Mouse (Mus musculus) forebrain, embryonic 12.5 days (tissue): ENCODE measurements at regions not wholly inside any gene's neighbourhood (a gene's known extent, or its start where the extent isn't known, plus 50 kb on each side); places are given as distances from the start of the nearest gene placed in this dataset.

ENCODE experiments used
- ATAC-seq: fragments of 200-750 bp; cut with Nextera tagmentation; 2 replicates; pipeline ENCODE4 v1.8.0; 2017; ENCODE audit warnings: moderate TSS enrichment; ENCODE audit not compliant: low FRiP score
- H3K27ac ChIP-seq: fragments of 300-500 bp; sonication (generic); 2 replicates; pipeline ENCODE4 v1.5.1; 2016; ENCODE audit warnings: mild to moderate bottlenecking
- H3K27me3 ChIP-seq: fragments of 300-500 bp; sonication (generic); 2 replicates; pipeline ENCODE4 v1.6.1; 2016; ENCODE audit warnings: mild to moderate bottlenecking
- H3K36me3 ChIP-seq: fragments of 300-500 bp; sonication (generic); replicated peaks from 2 replicates; pipeline ENCODE4 v1.6.1; 2016; ENCODE audit warnings: mild to moderate bottlenecking
- H3K4me1 ChIP-seq: fragments of 300-500 bp; sonication (generic); 2 replicates; pipeline ENCODE4 v1.6.1; 2016
- H3K4me2 ChIP-seq: fragments of 300-500 bp; sonication (generic); 2 replicates; pipeline ENCODE4 v1.6.1; 2016; ENCODE audit warnings: mild to moderate bottlenecking, moderate library complexity
- H3K4me3 ChIP-seq: fragments of 300-500 bp; sonication (generic); replicated peaks from 2 replicates; pipeline ENCODE4 v1.5.1; 2016; ENCODE audit warnings: mild to moderate bottlenecking
- H3K9ac ChIP-seq: fragments of 300-500 bp; sonication (generic); 2 replicates; pipeline ENCODE4 v1.6.1; 2016; ENCODE audit warnings: mild to moderate bottlenecking
- H3K9me3 ChIP-seq: fragments of 300-500 bp; sonication (generic); 2 replicates; pipeline ENCODE4 v1.6.1; 2016
- WGBS: fragments of 180-500 bp; shearing (Covaris S2); methylation state at CpG from one replicate; pipeline ENCODE4 v1.1.7; 2016; 5-methylcytosine and 5-hydroxymethylcytosine counted together

DNA sequence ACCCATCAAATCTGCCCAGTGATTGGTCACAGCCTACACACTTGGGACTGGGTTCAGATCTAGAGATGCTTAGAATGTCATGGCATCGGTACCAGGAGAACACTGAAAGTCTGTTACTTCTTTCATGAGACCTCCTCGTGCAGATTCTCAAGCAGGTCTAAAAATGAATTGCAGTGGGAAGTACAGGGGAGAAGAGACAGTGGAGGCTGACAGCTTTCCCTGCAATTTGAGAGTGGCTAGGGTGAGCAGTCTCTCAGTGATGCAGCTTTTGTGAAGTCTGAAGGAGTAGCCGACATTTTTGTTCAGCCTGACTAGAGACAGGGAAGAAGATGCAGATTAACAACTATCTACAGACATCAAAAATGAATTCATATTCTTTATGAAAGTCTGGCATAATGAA lies 112.5 kb downstream of the Fam198b start:
- H3K27me3 ChIP-seq, result no peaks in the 10 kb centered on the region
- WGBS, result 84% methylated on average over 3 of the region's 3 CpGs
- no peaks in the 10 kb centered on the region for H3K9me3 ChIP-seq
- no peak overlapping the region for H3K9ac ChIP-seq
- H3K4me2 ChIP-seq, result no peak overlapping the region
- no peaks in the 10 kb centered on the region for H3K36me3 ChIP-seq
- no peak overlapping the region for H3K27ac ChIP-seq
- no peaks in the 10 kb centered on the region for H3K4me1 ChIP-seq
- no peak overlapping the region for H3K4me3 ChIP-seq
- no peak for ATAC-seq

DNA sequence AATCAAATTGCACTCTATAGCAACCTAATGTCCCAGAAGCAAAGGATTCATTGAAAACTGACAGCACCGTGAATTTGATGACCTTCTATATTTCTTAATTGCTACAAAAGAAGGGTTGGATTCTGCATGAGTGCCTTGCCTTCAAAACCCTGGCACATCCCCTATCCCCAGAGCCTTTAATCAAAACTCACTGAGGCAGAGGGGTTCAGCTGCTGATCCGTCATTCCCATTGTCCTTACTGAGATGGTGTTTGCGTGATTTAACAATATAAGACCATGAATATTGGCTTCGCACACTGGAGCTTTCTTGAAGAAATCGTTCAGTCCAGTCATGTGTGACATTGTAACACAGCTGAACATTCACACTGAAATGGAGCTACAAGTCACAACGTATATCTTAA lies 118.0 kb downstream of the Fam198b start:
- Histone ChIP-seq H3K27ac (no peak overlapping the region), H3K4me1 (no peaks in the 10 kb centered on the region; the same call in 1 of the 2 replicates), H3K9ac (no peak overlapping the region), H3K9me3 (no peaks in the 10 kb centered on the region), H3K4me2 (no peak overlapping the region), H3K36me3 (no peaks in the 10 kb centered on the region), H3K27me3 (no peaks in the 10 kb centered on the region), H3K4me3 (no peak overlapping the region)
- WGBS, result 42% methylated on average over 6 of the region's 6 CpGs
- ATAC-seq, result peak; percentile 51; the same call in 1 of the 2 replicates

DNA sequence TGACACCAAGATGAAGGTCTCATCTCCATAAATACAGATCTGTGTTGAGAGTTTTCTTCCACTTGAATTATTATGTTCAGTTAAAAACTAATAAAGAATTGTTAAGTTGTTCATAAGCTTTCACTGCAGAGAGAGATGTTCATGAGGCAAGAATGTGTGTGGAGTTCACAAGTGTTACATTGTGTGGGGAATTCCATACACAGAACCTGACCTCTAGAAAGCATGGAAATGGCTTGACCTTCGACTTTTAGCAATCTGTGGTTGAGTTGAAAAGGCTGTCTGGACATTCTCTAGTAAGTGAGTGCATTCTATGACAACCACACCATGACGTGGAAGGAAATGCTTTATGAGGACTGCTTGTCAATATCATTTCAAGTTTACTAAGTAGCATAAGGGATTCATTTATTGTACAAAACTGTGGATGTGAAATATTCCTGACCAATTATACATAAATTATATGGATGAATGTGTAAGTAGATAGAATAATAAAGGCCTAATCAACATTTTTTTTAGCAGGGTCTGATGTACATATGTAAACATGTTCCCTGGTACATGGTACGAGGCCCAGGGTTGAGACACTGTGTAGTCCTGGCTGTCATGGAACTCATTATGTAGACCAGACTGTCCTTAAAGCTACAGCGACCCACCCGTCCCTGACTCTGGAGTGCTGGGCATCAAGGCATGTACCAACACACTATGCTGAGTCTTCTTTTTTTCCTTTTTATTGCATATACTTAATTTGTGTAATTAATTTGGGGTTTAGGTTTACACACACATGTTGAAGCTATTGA lies 119.2 kb downstream of the Fam198b start:
- H3K36me3 ChIP-seq, result no peaks in the 10 kb centered on the region
- 77% methylated on average over 5 of the region's 5 CpGs for WGBS
- no peaks in the 10 kb centered on the region for H3K27me3 ChIP-seq
- no peak overlapping the region for H3K9ac ChIP-seq
- H3K4me3 ChIP-seq, result no peak overlapping the region
- H3K27ac ChIP-seq, result no peak overlapping the region
- no peaks in the 10 kb centered on the region; the same call in 1 of the 2 replicates for H3K4me1 ChIP-seq
- ATAC-seq, result no peak
- H3K9me3 ChIP-seq, result no peaks in the 10 kb centered on the region
- H3K4me2 ChIP-seq, result no peak overlapping the region

DNA sequence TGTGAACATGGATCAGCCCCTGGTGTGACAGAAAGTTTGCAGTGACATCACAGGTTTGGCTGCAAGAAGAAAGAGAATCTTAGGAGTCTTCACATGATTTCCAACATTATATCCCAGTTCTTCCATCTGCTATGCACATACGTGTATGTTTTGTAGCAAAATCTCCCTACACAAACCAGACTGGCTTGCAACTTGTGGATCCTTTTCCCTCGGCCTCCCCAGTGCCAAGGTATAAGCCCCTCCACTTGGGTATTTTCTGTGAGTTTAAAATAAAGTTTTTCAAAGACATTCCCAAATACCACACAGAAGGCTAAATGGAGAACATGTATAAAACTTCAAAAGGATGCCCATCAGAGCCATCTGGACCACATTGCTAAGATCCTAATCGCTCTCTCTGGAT lies 120.2 kb downstream of the Fam198b start:
- Histone ChIP-seq H3K4me3 (no peak overlapping the region), H3K9me3 (no peaks in the 10 kb centered on the region), H3K9ac (no peak overlapping the region), H3K4me2 (no peak overlapping the region), H3K27me3 (no peaks in the 10 kb centered on the region), H3K4me1 (no peaks in the 10 kb centered on the region; the same call in 1 of the 2 replicates), H3K36me3 (no peaks in the 10 kb centered on the region), H3K27ac (no peak overlapping the region)
- no peak for ATAC-seq
- WGBS, result 87% methylated on average over 3 of the region's 3 CpGs

DNA sequence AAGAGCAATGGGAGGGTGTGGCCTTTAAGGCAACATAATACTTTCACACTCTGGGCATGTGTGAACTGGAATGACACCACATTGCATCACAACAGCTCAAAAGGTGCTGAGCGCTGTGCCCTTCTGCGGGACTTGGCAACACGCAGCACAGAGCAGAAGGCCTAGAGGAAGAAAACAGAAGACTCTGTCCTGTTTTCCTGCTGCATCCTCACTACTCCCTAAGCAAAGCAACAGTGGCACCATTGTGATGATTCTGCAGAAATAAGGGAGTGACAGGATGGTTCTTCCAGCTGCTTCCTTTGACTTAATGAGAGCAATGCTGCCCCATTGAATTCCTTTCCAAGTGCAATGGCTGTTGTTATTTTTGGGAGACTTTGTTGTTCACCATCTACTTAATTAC lies 120.6 kb downstream of the Fam198b start:
- H3K27me3 ChIP-seq, result no peaks in the 10 kb centered on the region
- H3K4me2 ChIP-seq, result no peak overlapping the region
- no peak overlapping the region for H3K27ac ChIP-seq
- no peak for ATAC-seq
- H3K9ac ChIP-seq, result no peak overlapping the region
- H3K4me3 ChIP-seq, result no peak overlapping the region
- no peaks in the 10 kb centered on the region; the same call in 1 of the 2 replicates for H3K4me1 ChIP-seq
- 91% methylated on average over 3 of the region's 3 CpGs for WGBS
- no peaks in the 10 kb centered on the region for H3K9me3 ChIP-seq
- H3K36me3 ChIP-seq, result no peaks in the 10 kb centered on the region

DNA sequence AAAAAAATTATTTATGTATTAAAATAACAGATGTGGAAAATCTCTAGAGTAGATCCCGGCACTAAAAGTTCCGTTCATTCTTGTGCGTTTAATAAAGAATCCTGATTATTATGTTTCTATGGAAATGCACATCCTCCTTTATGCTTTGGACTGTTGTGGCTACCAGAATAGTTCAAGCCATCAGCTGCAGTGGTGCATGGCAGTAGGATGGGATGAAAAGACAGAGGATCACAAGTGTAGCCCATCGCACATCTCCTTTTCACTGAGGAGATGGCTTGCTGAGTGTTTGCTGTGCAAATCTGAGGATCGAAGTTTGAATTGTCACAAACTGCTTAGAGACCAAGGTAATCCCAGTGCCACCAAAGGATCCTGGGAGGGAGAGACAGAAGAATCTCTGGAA lies 121.0 kb downstream of the Fam198b start:
- no peak overlapping the region for H3K27ac ChIP-seq
- no peak overlapping the region for H3K9ac ChIP-seq
- no peak overlapping the region for H3K4me3 ChIP-seq
- no peaks in the 10 kb centered on the region; the same call in 1 of the 2 replicates for H3K4me1 ChIP-seq
- no peaks in the 10 kb centered on the region for H3K27me3 ChIP-seq
- ATAC-seq, result no peak
- no peaks in the 10 kb centered on the region for H3K36me3 ChIP-seq
- WGBS, result 93% methylated on average over 5 of the region's 5 CpGs
- no peak overlapping the region for H3K4me2 ChIP-seq
- H3K9me3 ChIP-seq, result no peaks in the 10 kb centered on the region

DNA sequence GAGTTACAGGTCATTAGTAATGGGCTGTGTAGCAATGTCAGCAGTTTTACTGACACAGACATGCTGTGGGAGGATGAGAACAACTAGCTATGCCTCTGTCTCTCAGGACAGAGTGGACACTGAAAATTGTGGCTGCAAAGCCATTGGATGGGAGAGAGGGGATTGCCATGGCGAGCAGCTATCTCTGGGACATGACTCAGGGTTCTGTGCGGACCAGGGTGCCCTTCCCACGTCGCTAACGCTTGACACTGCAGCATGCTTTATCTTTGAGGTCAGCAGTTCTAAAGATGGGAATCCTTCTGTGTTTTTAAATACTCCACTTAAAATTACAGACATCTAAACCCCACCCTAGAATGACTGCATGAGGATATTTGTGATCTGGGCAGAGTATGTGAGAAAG lies 121.9 kb downstream of the Fam198b start:
- Histone ChIP-seq H3K27me3 (no peaks in the 10 kb centered on the region), H3K4me2 (no peak overlapping the region), H3K27ac (no peak overlapping the region), H3K4me1 (no peaks in the 10 kb centered on the region; the same call in 1 of the 2 replicates), H3K4me3 (no peak overlapping the region), H3K9ac (no peak overlapping the region), H3K9me3 (no peaks in the 10 kb centered on the region), H3K36me3 (no peaks in the 10 kb centered on the region)
- 91% methylated on average over 5 of the region's 5 CpGs for WGBS
- no peak for ATAC-seq

DNA sequence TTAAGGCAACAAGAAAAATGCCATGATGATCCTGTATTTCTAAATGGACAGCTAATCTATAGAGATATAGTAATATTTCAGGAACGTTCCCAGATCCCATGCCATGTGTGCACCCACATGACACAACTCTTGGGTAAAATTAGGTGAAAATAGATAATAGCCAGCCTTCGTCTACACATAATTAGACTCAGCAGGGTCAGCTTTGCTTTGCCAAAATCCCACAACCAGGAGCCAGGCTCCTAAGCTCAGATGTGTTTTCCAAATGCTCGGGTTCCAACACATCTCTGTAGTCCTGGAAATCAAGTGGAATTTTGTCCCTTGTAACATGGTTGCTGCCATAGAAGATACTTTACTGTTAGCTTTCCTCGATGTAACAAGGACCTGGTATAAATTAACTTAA lies 122.7 kb downstream of the Fam198b start:
- Histone ChIP-seq H3K4me3 (no peak overlapping the region), H3K27me3 (no peaks in the 10 kb centered on the region), H3K36me3 (no peaks in the 10 kb centered on the region), H3K4me2 (no peak overlapping the region), H3K4me1 (no peaks in the 10 kb centered on the region; the same call in 1 of the 2 replicates), H3K9ac (no peak overlapping the region), H3K9me3 (no peaks in the 10 kb centered on the region), H3K27ac (no peak overlapping the region)
- ATAC-seq, result no peak
- WGBS, result 80% methylated on average over 4 of the region's 4 CpGs

DNA sequence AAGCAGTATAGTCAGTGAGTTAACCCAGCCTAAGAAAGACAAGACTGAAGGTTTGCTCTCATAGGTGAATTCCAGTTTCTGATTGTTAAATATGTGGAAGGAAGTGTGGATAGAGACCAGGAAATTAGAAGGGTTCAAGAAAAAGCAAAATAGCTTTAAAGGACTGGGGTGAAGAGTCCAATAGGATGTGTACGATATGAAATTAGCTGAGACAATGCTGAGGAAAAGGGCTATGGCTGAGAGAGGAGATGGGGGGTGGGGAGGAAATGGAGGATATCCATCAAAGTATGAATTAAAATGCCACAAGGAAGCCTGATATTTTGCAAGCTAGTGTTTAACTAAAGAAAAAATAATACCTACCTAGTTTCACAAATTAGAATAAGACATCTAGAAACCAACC lies 124.9 kb downstream of the Fam198b start:
- Histone ChIP-seq H3K4me2 (no peak overlapping the region), H3K9me3 (no peaks in the 10 kb centered on the region), H3K27me3 (no peaks in the 10 kb centered on the region), H3K27ac (no peak overlapping the region), H3K36me3 (no peaks in the 10 kb centered on the region), H3K4me3 (no peak overlapping the region), H3K9ac (no peak overlapping the region), H3K4me1 (no peaks in the 10 kb centered on the region)
- 91% methylated on average over 1 of the region's 1 CpGs for WGBS
- no peak for ATAC-seq

DNA sequence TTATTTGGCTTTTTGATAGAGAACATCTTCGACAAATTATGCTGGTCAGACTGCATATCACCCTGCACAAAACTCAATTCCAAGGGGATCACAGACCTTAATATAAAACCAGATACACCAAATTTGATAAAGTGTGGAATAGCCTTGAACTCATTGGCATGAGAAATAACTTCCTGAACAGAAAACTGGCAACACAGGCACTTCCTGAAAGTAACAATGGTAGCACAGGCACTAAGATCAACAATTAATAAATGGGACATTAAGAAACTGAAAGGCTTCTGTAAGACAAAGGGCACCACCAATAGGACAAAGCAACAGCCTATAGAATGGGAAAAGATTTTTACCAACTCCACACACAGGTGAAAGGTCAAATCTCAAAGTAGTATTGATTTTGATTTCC lies 141.5 kb downstream of the Fam198b start:
- H3K4me1 ChIP-seq, result no peaks in the 10 kb centered on the region
- H3K9me3 ChIP-seq, result no peaks in the 10 kb centered on the region
- H3K4me3 ChIP-seq, result no peak overlapping the region
- no peak for ATAC-seq
- no peak overlapping the region for H3K27ac ChIP-seq
- no peaks in the 10 kb centered on the region for H3K27me3 ChIP-seq
- H3K36me3 ChIP-seq, result no peaks in the 10 kb centered on the region
- no peak overlapping the region for H3K9ac ChIP-seq
- 88% methylated on average over 1 of the region's 1 CpGs for WGBS
- H3K4me2 ChIP-seq, result no peak overlapping the region

DNA sequence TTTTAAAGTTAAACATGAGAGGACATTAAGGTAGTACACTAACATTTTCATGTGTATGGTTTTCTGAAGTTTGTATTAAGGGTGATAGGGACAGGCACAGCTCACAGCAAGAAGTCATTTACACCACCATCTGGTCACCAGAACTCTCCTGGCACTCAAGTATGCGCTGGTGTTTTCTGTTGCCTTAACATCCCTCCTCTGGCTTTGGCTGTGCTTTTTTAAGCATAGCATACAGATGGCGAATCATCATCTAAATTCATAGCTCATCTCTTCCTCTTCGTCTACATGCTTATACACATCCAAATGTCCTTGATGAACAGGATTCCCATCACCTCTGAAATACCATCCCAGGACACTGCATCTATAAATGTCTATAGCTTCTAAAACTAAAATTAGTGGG lies 148.7 kb downstream of the Fam198b start:
- WGBS, result 84% methylated on average over 3 of the region's 3 CpGs
- H3K27me3 ChIP-seq, result no peaks in the 10 kb centered on the region
- no peak overlapping the region for H3K27ac ChIP-seq
- ATAC-seq, result no peak
- H3K36me3 ChIP-seq, result no peaks in the 10 kb centered on the region
- no peak overlapping the region for H3K9ac ChIP-seq
- no peaks in the 10 kb centered on the region for H3K9me3 ChIP-seq
- no peaks in the 10 kb centered on the region for H3K4me1 ChIP-seq
- no peak overlapping the region for H3K4me3 ChIP-seq
- H3K4me2 ChIP-seq, result no peak overlapping the region

DNA sequence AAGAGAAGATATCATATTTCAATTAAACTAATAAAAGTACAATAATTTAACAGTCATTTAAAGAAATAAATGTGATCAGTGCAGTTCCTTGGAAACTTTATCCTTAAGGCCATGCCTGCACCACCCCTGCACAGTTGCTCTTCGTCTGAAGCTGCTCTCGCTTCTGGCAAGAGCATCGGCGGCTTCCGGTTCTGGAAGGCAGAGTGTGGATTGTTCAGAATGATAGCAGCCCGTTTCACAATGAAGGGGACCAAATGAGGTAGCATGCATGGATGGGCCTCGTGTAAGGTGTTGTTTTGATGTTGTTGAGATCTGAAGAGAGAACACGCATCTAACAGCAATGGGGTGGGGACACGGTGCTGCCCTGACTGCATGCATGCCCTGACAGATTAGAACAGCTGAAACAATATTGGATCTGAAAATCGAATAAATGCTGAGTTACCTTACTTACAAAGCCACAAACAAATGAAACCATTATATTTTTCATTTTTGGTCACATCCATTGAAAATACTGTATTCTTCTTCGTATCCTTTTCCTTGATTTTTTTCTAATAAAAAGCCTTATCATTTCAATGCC lies 154.3 kb downstream of the Fam198b start:
- H3K4me1 ChIP-seq, result no peaks in the 10 kb centered on the region
- H3K4me3 ChIP-seq, result no peak overlapping the region
- no peaks in the 10 kb centered on the region for H3K36me3 ChIP-seq
- H3K27ac ChIP-seq, result no peak overlapping the region
- no peaks in the 10 kb centered on the region for H3K27me3 ChIP-seq
- H3K9ac ChIP-seq, result no peak overlapping the region
- no peaks in the 10 kb centered on the region for H3K9me3 ChIP-seq
- 83% methylated on average over 11 of the region's 11 CpGs for WGBS
- no peak for ATAC-seq
- H3K4me2 ChIP-seq, result no peak overlapping the region
